Mouse (Mus musculus) R1 (cell line): ENCODE data around the gene Cd4.

Experiments
- DNase-seq: peaks from one replicate; pipeline ENCODE4 v3.0.0-alpha.2; 2018; ENCODE audit warnings: low read depth, low spot score

Gene Cd4

DNA sequence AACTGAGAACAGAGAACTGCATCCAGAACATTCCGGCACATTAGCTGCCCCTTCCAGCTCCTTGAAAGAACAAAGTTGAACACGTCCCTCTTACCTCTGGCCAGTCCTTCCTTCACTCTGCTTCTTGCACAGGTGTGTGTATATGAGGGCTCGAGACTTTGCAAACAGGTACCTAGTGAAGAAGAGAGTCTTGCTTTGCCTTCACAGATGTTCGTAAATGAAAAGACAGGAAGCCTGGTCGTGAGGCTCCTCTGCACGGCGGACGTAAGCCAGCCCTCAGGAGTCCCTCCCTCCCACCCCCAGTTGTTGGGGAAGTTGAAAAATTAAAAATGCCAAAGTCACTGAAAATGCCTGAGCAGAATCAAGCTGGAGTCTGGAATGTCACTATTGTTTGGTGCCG, at the start of gene Cd4:
TSS of gene Cd4 (minus strand) at position 236 of the 400 bp plus-strand sequence.
- no peak for DNase-seq

DNA sequence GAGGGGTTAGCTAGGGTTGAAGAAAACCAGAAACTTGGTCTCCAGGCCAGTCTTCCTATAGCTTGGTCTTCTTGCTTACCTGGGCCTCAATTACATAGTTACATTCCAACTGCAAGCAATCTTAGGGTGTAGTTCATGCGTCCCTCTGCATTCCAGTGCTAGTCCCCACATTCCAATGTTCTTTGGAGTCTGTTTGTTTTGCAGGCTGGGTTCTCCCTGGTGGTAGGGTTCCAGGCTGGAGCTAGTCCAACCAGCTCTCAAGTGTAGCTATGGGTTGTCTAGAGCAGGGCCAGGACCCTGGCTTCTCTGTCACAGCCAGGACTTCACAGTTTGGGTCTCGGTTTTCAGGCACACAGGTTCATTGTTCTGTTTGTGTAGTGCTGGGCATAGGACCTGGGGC, 49.5 kb upstream of the Cd4 start:
- no peak for DNase-seq

DNA sequence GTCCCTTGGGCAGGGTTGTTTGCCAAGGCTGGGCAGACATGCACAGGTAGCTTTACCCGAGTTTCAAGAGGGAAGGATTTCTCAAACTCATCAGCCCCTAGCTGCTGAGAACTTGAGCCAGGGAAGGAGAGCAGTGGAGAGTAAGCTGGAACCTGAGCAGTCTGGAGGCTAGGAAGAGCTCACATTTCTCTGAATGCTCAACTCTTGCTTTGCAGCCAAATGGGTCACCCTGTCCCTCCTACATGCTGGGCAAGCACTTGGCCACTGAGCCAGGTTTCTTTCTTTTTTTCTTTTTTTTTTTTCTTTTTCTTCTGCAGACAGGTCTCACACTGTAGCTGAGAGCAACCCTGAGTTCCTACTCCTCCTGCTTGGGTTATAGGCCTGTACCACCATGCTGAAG, 48.7 kb upstream of the Cd4 start:
- no peak for DNase-seq

DNA sequence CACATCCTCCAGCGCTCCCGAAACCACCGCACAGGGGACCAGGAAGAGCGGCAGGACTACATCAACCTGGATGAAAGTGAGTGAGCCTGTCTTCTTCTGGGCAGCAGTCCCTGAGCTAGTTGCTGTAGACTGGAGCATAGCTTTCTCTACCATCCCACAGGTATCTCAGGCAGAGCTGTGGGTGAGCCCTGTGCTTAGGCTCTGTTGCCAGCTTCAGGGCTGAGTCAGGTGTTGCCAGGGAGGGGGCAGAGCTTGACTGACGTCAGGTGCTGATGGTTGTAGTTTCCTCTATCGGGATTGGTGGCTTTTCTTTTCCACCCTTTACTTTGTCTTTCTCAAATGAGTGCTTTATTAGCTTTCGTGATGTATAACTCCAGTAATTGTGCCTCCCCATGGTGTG, 46.6 kb upstream of the Cd4 start:
- no peak for DNase-seq

DNA sequence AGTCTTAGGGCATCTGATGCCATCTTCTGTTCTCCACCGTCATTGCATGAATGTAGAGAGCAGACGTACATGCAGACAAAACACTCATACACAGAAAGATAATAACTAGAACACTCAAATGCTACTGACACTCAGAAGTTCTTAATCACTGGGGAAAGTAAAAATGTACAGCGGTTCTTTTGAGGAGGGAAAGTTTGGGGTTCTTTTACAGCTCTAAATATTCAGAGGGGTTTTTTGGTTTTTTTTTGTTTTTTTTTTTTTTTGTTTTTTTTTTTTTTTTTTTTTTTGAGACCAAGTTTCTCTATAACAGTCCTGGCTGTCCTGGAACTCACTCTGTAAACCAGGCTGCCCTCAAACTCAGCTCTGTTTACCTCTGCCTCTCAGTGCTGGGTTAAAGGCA, 45.1 kb upstream of the Cd4 start:
- DNase-seq = no peak

DNA sequence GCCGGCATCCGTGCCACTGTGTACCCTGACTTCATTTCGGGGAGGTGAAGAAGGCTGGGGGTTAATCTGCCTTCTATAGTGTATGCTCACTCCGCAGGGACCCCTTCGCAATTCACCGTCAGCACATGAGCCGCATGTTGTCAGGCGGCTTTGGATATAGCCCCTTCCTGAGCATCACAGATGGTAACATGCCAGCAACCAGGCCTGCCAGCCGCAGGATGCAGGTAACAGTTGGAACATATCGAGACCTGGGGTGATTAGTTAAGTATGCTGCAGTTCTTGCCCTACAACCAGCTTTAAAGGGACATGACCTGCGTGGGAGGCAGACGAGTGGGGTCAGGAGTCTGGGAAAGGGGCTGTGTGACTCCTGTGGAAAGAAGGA, 44.3 kb upstream of the Cd4 start:
- DNase-seq = no peak

DNA sequence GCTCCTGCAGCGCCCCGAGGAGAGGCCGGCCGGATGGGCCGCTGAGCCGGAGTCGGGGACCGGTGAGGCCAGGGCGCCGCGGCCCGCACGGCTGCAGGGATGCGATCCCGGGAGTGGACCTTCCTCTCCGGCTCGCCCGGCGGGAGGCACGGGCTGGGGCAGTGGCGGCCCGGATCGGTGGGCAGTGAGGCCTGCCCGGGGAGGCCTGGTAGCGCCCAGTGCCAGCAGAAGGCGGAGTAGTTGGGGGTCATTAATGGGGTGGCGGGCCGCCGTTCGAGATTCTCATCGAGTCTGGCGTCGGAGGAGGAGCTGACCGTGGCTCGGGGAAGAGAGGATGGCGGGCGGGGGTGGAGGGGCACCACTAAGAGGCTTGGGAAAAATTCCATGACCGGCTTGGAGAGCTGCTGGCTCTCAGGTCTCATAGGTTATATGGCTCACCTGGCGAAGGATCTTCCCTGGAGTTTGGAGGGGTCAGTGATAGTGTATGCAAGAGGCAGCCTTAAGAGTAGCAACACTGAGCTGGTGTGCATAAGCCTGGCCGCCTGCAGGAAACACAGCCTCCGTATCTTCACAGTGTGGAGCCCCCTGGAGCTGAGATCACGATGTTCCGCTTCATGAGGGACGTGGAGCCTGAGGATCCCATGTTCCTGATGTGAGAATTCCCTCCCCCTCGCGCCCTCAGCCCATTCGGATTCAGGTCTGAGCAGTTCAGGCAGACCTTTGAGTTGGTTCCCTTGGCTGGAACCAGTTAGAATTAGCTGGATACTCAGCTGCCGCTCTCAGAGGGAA, 43.7 kb upstream of the Cd4 start:
- peak; percentile 66 for DNase-seq

DNA sequence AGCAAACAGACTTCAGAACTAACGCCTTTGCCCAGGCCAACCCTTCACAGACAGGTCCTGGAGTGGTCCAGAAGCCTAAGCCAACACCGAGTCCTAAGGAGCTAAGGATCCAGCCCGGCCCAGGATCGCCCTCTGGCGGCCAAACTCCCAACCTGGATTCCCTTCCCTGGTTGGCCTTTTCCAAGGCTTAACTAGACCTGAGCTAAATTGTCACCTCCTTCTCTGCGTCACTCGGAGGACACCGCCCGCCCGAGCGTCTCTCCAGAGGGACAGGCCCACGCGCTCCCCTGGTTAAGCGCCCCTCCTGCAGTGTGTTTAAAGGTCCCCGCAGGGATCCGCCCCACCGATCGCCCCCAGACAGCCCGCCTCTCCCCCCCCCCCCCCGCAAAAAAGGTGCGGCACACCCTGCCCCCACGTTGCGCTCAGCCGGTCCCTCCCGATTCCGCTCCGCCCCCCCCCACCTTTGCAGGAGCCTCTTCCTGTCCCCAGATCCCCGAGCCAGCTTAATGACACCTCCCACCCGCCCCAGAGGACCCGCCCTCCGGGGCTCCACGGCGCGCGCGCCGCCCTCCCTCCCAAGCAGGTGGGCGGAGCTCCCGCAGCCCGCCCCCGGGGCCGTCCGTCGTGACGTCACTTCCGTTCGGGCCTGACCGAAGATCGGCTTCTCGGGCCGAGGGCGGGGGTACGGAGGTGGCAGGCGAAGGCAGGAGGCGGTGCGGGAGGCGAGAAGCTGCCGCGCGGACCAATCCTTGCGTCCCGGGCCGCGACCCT, 42.9 kb upstream of the Cd4 start, which contains the start of gene Mlf2:
TSS of gene Mlf2 (plus strand) at position 633 of the 771 bp plus-strand sequence.
- DNase-seq = peak; percentile 99

DNA sequence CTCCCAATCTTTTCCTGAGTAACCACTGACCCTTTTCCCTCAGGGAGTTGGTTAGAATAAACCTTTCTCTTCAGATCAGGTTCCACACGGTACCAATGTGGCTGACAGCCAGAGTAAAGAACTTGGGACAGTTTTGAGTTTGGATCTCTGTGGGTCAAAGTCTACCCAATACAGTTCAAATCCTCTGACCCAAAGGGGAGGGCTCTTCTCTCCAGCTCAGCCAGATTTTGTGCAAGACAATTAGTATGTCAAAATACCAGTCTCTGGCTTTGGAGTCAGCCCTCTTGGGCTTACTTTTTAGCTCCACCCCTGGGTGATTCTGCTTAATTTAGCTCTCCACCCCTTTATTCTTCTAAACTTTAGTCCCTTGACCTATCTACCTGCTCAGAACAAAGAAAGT, 42.2 kb upstream of the Cd4 start:
- no peak for DNase-seq

DNA sequence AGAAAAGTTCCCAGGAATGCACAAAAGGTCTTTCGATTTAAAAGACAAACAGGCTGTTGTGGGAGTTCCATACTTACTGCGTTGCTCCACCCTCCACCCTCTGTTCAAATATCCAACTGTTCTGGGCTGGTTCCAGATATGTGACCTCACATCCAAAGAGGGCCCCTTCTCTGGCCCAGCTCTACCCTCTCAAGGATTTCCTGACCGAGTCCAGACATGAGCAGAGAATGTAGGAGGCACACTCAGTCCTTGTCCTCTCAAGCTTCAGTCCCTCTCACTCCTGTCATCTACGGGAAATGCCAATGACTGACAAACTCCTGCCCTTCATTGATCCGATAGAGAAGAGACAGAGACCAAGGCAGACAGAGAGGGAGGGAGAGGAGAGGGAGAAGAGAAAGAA, 37.9 kb upstream of the Cd4 start:
- DNase-seq = no peak

DNA sequence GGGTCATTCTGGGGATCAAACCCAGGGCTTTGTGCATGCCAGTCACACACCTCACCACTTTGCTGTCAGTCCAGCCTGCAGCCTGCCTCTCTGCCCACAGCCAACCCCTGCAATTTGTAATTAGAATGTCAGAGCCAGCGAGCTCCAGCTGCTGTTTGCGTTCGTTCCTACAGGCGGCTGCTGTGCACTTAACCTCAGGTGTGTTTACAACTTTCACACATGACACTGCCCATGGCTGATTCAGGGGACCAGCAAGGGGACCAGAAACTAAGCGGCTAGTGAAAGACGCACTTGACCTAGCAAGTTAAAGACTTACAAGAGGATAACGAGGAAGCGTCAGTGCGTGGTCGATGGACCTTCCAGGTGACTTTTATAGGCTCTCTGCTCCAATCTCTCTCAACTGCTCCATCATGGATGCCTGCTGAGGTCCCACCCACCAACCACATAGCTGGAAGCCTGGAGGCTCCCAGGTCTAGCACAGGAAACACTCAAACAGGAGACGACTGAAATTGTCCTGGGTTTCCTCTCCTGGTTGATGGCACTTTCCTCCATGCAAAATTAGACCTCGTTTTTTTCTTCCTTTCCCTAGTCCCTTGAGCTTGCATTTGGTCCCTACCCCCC, 37.3 kb upstream of the Cd4 start:
- no peak for DNase-seq

DNA sequence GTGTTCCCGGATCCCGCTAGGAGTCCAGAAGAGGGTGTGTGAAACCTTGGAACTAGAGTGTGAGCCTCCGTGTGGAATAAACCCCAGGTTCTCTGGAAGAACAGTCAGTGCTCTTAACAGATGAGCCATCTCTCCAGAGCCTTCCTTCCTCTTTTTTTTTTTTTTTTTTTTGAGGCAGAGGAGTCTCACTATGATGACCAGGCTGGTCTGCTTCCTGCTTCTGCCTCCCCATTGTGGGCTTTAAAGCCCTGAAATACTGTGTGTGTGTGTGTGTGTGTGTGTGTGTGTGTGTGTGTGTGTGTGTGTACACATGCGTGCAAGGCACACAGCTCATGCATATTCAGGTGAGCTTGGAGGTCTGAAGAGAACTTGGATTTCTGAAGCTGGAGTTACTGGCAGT, 33.5 kb upstream of the Cd4 start:
- no peak for DNase-seq

DNA sequence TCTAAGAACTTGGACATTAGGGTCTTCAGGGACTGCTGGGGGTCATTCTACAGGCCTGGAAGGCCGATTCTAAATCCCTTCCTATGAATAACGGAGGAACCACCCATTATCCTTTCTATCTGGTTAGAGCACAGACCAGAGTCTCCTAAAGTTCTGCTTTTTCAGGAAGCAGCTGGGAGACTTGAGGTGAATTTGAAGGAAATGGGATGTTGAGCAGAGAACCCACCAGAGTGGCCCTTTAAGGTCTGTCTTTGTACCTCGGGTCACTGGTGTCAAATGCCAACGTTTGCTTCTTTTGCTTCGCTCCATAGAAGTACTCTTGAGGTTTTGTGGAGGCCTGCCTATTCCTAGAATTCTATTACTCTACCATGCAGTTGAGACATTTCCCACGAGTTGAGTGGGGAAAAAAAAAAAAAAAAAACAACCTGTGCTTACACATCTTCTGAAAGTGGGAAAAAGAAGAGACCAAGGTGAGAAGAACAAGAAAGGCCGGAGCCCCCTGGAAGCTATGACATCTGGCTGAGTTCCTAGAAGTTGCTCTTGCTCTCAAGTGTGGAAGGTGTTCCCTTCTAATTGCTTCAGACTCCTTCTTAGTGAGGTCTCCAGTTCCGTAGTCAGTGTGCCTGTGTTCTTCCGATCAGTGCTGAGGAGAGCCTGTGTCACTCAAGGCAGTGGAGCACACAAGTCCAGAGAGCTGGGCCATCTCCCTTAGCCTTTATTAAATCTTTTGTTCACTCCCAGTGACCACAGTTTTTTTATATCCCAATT, 32.5 kb upstream of the Cd4 start:
- no peak for DNase-seq

DNA sequence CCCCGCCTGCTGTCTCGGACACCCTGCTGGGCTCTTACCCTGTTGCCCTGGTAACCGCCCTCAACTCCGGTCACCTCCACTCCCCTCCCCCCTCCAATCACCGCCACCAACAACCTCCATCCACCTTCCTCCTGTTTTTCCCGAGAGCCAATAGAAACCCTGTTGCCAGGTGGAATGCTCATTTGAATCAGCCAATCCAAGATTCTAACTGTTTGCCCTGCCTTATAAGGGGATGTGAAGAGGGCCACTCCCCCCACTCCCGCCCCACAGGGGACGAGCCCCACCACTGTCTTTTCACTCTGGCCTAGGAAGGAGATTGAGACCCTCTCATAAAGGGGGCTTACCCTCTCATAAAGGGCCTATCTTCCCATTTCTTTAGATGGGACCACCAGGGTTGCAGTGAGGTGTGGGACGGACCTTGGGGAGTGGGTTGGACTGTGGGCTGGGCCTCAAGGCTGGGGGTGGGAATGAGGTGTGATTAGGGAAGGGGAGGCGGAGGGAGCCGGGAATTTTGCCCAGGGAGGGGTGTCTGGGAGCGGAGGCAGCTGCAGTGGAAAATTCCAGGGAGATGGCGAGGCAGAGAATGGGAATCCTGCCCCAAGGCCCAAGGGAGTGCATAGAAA, 31.8 kb upstream of the Cd4 start, which contains the start of gene Ptms:
TSS of gene Ptms (minus strand) at position 409 of the 623 bp plus-strand sequence.
- peak; percentile 100 for DNase-seq

DNA sequence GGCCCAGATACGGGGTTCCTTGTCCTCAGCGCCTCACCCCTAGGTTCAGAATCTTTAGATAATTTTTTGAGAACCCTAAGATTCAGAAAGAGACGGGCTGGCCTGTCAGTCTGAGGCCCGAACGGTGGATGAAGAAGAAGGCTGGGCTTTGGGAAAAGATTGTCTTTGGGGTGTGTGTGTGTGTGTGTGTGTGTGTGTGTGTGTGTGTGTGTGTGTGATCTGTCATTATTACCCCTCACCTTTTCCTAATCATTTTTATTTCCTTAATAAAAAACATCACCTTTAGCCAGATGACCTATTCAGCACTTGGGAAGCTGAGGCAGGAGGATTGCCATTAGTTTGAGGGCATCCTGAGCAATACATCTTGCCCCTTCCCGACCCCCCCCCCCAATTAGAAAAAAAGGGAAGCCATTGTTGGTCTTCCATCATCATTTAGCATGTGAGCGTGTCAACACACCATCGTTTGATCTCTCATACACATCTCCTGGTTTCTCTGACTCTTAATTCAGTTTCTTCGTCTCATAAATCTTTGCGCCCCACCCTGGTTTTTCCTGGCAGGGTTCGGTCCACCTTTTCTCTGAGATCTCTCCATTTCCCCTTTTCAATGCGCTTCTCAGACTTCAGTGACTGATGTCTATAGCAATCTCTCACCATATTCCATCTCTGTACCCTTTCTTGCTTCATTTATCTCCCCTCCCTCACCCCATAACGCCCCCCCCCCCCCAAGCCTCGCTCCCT, 31.0 kb upstream of the Cd4 start:
- no peak for DNase-seq

DNA sequence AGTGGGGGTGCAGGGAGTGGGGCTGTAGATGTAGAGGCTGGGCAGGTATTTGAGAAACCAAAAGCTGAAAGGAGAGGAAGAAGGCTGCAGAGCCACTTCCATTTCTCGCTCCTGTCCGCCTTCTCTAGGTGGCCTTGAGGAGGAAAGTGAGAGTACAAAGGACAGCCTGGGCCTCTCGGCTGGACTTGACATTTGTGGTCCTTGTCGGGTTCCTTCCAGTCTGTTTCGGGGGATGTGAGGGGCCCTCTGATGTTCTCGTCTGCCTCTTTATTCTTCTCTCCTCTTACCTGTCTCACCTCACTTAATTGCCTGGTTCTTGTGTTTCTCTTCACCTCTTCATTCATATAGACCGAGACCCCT, 30.3 kb upstream of the Cd4 start:
- no peak for DNase-seq

DNA sequence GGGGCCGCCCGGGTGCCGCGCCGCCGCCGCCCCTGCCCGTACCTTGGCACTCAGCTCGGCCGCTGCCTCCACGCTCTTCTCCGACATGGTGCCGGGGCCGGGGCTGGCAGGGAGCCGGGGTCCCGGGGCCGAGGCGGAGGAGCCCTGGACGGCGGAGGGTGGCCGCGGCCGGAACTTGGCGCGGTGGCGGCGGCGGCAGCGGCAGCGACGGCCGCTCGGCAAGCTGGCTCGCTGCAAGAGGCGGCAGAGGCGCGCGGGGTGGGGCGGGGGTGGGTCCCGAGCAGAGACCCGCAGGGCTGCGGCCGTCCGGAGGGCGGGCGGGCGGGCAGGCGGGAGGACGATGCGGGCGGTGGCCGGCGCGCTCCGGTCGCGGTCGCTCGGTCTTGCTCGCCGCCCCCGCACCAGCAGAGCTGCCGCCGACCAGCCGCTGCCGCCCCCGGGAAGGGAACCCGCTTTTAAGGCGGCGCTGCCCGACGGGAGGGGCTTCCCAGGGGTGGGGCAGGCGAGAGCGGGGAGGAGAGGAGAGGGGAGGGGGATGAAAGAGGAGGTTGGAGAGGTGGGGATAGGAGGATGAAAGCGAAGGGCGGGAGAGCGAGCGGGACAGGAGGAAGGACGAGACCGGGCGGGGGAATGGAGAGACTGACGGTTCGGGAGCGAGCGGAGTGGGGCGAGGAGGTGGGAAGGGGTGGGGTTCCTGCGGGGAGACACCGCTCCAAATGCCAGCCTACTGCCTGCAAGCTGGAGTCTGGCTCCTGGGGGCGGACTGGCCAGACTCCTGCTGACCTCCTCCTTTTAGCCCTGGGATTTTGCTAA, 29.7 kb upstream of the Cd4 start:
- DNase-seq = peak; percentile 97

DNA sequence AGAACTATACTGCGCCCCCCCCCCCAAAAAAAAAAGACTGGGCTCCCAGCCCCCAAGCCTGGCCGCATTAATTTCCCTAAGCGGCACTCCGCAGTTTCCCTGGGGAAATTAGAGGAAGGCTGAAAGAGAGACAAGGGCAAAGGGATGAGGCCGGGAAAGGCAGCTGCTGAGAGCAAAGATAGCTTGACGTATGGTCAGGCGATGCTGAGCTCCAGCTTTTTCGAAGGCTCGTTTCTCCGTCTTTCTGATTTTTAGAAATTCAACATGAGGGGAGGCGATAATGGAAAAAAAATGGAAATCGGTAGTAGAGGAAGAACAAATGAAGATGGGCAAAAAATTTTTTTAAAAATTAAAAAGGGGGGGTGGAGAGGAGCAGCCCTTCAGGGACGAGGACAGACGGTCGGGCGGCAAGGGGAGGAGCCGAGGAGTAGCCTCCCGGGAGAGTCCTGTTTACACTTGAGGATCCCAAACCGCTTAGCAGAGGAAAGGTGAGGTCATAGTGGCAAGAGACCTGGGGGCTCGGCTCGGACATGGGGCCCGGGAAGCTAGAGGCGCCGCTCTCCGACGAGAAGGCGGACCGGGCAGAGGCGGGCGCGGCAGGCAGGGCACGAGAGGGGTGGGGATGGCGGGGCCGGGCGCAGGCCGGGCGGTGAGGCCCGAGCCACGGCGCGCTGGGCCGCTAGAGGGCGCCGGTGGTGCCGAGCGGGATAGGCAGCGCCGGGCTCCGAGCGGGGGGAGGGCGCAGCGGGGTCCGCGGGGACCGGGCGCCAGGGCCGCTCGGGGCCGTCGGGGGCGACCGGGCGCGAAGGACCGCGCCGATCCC, 28.9 kb upstream of the Cd4 start:
- DNase-seq = peak; percentile 68
